Mouse (Mus musculus) central nervous system, embryonic 14 days (tissue): Measurements from ENCODE around the gene Sept6. TPM values are rescaled to one million over a fixed set of nuclear protein-coding genes. Genes with fewer than 3 reads are reported as not detected.

ENCODE experiments used
- polyA plus RNA-seq: library from polyadenylated mRNA; depleted of rRNA; stranded (reverse); fragments of >200 nt; gene quantifications from 2 replicates; pipeline ENCODE4 v1.2.3, GENCODE M21; 2012; rRNA removed

Sept6 gene
- polyA plus RNA-seq = 50.7 and 52.5 TPM in 2 replicates

DNA sequence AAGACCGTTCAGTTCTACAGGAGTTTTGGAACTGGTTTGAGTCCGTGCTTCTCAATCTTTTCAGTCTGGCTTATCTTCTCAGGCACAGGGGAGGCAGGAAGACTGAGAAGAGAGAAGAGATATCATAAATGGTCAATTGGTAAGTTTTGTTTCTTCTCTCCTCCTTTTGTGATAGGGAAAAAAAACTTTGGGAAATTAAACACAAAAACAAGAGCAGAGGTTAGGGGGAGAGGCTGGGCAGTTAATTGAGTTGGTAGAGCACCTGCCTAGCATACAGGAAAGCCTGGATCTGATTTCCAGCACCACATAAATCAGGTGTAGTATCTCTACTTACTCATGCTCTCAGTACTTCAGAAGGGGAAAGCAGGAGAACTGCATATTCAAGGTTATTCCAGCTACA, at the start of gene Sept6:
Sept6 (minus strand) TSS at position 101 of the 400 bp plus-strand sequence.

DNA sequence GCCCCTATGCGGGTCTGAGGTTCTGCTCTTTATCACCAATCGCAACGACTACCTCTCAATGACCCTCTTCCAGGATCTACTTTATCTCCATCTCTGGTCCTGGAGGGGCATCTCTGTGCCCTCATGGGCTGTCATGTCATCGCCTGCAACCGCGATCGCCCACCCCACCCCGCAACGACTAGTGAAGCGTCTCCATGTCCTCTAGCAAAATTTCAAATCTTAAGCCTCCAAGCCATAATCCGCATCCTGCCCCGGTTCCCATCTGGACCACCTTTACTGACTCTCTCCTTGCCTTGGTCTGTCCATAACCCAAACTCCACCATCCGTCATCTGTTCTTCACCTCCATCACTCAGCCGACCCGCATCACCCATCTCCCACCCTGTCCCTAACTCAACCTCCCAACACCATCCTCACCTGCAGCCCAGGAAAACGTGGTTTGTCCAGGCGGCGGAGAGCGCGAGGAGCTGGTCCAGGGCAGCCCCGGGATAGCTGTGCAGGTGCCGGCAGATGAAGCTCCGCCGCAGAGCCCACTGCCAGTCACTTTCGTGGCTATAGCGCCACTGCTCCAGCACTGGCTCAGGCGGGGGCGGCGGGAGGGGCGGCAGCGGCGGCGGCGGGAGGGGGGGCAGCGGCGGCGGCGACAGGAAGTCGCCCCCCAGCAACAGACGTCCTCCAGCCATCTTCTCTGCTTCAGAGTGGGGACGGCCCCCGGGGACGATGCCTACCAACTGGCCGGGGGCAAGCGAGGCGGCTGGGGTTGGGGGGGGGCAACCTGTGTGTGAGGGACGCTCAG, 89.1 kb downstream of the Sept6 start, which contains the start of gene Nkrf:
Nkrf (minus strand) TSS at position 579 of the 794 bp plus-strand sequence.

DNA sequence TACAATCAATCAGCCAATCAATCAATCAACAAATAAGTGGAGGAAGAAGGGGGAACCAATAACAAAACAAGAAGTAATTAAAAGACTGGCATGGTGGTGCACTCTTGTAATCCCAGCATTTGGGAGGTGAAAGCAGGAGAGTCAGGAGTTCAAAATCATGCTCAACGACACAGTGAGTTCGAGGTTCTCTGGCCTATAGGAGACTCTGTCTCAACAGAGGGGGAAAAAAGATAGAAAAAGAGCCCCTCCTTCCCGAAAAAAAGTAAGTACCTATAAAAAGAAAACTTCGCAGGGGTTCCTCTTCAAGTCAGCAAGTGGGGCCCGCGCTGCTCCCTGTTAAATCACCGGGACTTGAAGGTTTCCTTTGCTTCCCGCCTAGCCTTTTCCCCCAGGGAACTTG, 117.8 kb downstream of the Sept6 start, which contains the start of the genes Ube2a and C330007P06Rik:
Ube2a (plus strand) TSS at position 136 of the 400 bp plus-strand sequence.
C330007P06Rik (minus strand) TSS at position 347 of the 400 bp plus-strand sequence.

Other genes starting within 250 kb of the Sept6 start
- 0.76 and 0.80 TPM in 2 replicates for gene Slc25a43, start 248.1 kb downstream of the Sept6 start, polyA plus RNA-seq
- 415 and 481 TPM in 2 replicates for gene Slc25a5, start 196.1 kb downstream of the Sept6 start, polyA plus RNA-seq
- gene Ube2a, start 117.9 kb downstream of the Sept6 start, polyA plus RNA-seq = 43.0 and 44.7 TPM in 2 replicates
- 20.1 and 22.0 TPM in 2 replicates for gene C330007P06Rik, start 117.7 kb downstream of the Sept6 start, polyA plus RNA-seq
- gene Nkrf, start 88.9 kb downstream of the Sept6 start, polyA plus RNA-seq = 11.8 and 12.7 TPM in 2 replicates
- gene Sowahd, start 57.1 kb upstream of the Sept6 start, polyA plus RNA-seq = not detected in 2 replicates
- gene Rpl39, start 93.6 kb upstream of the Sept6 start, polyA plus RNA-seq = 779 and 800 TPM in 2 replicates
- gene Upf3b, start 118.5 kb upstream of the Sept6 start, polyA plus RNA-seq = 43.8 and 50.5 TPM in 2 replicates
- 9.3 and 9.5 TPM in 2 replicates for gene Nkap, start 135.0 kb upstream of the Sept6 start, polyA plus RNA-seq
- gene Akap14, start 177.0 kb upstream of the Sept6 start, polyA plus RNA-seq = 0.23 and 0.25 TPM in 2 replicates
- 320 and 343 TPM in 2 replicates for gene Ndufa1, start 199.4 kb upstream of the Sept6 start, polyA plus RNA-seq
- 10.2 and 11.0 TPM in 2 replicates for gene Rnf113a1, start 199.5 kb upstream of the Sept6 start, polyA plus RNA-seq
- not detected in 2 replicates for gene Gm9, start 219.2 kb upstream of the Sept6 start, polyA plus RNA-seq
- not detected in 2 replicates for gene Rhox1, start 230.5 kb upstream of the Sept6 start, polyA plus RNA-seq